Mouse (Mus musculus) G1E (cell line): Measurements from ENCODE around the gene Gm5678. TPM values are rescaled to one million over a fixed set of nuclear protein-coding genes. Genes with fewer than 3 reads are reported as not detected.

Experiments
- ATAC-seq: 2 replicates; pipeline ENCODE4 v1.8.0; 2016; ENCODE audit warnings: mild to moderate bottlenecking; ENCODE audit not compliant: insufficient number of reproducible peaks, poor library complexity, low FRiP score, severe bottlenecking; ENCODE audit errors: extremely low read depth
- DNase-seq: peaks from one replicate; pipeline ENCODE4 v3.0.0; 2012; ENCODE audit warnings: low spot score
- H3K27me3 ChIP-seq: 2 replicates; pipeline ENCODE4 v1.6.1; 2012; ENCODE audit warnings: mild to moderate bottlenecking, low read length, inconsistent platforms; ENCODE audit not compliant: insufficient read depth
- H3K36me3 ChIP-seq: replicated peaks from 2 replicates; pipeline ENCODE3; 2012; ENCODE audit warnings: mild to moderate bottlenecking, inconsistent platforms
- H3K4me1 ChIP-seq: 2 replicates; pipeline ENCODE4 v1.6.1; 2012; ENCODE audit warnings: low read depth, low read length, inconsistent platforms, mixed read lengths; ENCODE audit not compliant: insufficient read depth
- H3K4me3 ChIP-seq: 2 replicates; pipeline ENCODE4 v1.5.1; 2012; ENCODE audit warnings: low read depth, mild to moderate bottlenecking, inconsistent platforms, low read length, moderate library complexity, mixed read lengths
- H3K9me3 ChIP-seq: replicated peaks from 2 replicates; pipeline ENCODE4 v1.6.1; 2012; ENCODE audit warnings: inconsistent platforms
- CTCF ChIP-seq: IDR thresholded peaks from 2 replicates; pipeline ENCODE4 v1.5.1; 2012; ENCODE audit warnings: low read depth, low read length, inconsistent platforms, mixed read lengths
- GATA1 ChIP-seq: IDR thresholded peaks from 2 replicates; pipeline ENCODE4 v1.6.1; 2012; ENCODE audit warnings: borderline replicate concordance, low read length, inconsistent platforms, mixed read lengths
- GATA2 ChIP-seq: IDR thresholded peaks from 2 replicates; pipeline ENCODE4 v1.6.1; 2012; ENCODE audit warnings: low read depth, low read length, inconsistent platforms, borderline replicate concordance
- POLR2AphosphoS5 ChIP-seq: IDR thresholded peaks from 2 replicates; pipeline ENCODE4 v1.6.1; 2012; ENCODE audit warnings: low read depth, low read length, inconsistent platforms; ENCODE audit not compliant: insufficient replicate concordance
- TAL1 ChIP-seq: conservative IDR thresholded peaks from 2 replicates; pipeline ENCODE4 v1.6.1; 2012; ENCODE audit warnings: low read depth, low read length, inconsistent platforms, mixed read lengths
- polyA plus RNA-seq: library from polyadenylated mRNA; stranded (reverse); fragments of >175 nt; gene quantifications from 2 replicates; pipeline ENCODE4 v1.2.3, GENCODE M21; 2012
- total RNA-seq, 2 experiments: library from RNA; stranded (forward) in 1 of 2; stranded (reverse) in 1 of 2; fragments of 200-1000 nt in 1 of 2; fragments of >200 nt in 1 of 2; fragmentation: Nextera tagmentation in 1 of 2; gene quantifications; 2 replicates each; pipeline ENCODE4 v1.2.3; 2014 to 2017

Gene Gm5678
- total and polyA plus RNA-seq, 3 experiments = 1.3 TPM; not detected in 2

DNA sequence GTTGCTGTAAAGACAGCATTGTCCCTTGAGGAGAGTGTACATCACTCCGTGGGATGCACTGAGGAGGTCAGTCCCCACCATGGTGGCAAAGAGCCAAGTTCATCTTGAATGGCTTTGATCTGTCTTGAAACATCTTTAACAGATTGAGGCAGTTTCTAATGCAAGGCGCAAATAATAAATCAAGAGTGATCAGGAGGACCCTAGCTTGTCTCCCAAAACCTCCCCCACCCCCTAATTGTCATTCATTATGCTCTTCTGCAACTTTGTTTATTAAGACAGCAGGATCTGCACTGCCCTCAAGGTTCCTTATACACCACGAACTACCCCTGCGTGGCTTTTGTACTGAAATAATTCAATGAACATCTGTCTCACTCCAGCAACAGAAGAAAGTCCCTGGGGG lies 22.3 kb upstream of the Gm5678 start, which contains the start of gene Cbr1:
Cbr1 (plus strand) TSS at position 301 of the 400 bp plus-strand sequence.
- no peak for TF ChIP-seq GATA1
- TF ChIP-seq GATA2 = no peak
- TF ChIP-seq TAL1 = no peak
- TF ChIP-seq POLR2AphosphoS5 = no peak
- no peak for TF ChIP-seq CTCF
- no peak for ATAC-seq
- peak within 1 kb of the TSS; percentile 97; the same call in 1 of the 2 replicates for H3K4me3 ChIP-seq

GRCm38 (mm10) chr16:93606146-93606545 lies 21.8 kb upstream of the Gm5678 start:
- ATAC-seq = no peak
- H3K27me3 ChIP-seq = peaks cover 4% of the 10 kb centered on the region
- no peak for DNase-seq

More for the DNA sequence above, 22.3 kb upstream of the Gm5678 start, which contains the start of gene Cbr1:
- Histone ChIP-seq H3K4me1 (peaks cover 50% of the 10 kb centered on the region), H3K9me3 (no peaks in the 10 kb centered on the region), H3K27me3 (peaks cover 4% of the 10 kb centered on the region), H3K36me3 (peaks cover 17% of the 10 kb centered on the region)
- no peak for DNase-seq

GRCm38 (mm10) chr16:93607669-93608101 lies 20.2 kb upstream of the Gm5678 start:
- peak overlapping the region; percentile 83 for H3K4me3 ChIP-seq
- H3K27me3 ChIP-seq = peaks cover 4% of the 10 kb centered on the region
- peaks cover 46% of the 10 kb centered on the region for H3K4me1 ChIP-seq
- no peaks in the 10 kb centered on the region for H3K9me3 ChIP-seq
- ATAC-seq = peak; percentile 38; the same call in 1 of the 2 replicates
- no peak for TF ChIP-seq GATA2
- no peak for TF ChIP-seq GATA1
- no peak for TF ChIP-seq POLR2AphosphoS5
- TF ChIP-seq TAL1 = no peak
- peaks cover 14% of the 10 kb centered on the region for H3K36me3 ChIP-seq
- DNase-seq = peak; percentile 78

More at GRCm38 (mm10) chr16:93606146-93606545, 21.8 kb upstream of the Gm5678 start:
- H3K4me1 ChIP-seq = peaks cover 50% of the 10 kb centered on the region
- no peaks in the 10 kb centered on the region for H3K9me3 ChIP-seq
- H3K4me3 ChIP-seq = no peak overlapping the region
- H3K36me3 ChIP-seq = peaks cover 15% of the 10 kb centered on the region
- TF ChIP-seq GATA2 (no peak), GATA1 (no peak), TAL1 (no peak), POLR2AphosphoS5 (no peak), CTCF (no peak)

DNA sequence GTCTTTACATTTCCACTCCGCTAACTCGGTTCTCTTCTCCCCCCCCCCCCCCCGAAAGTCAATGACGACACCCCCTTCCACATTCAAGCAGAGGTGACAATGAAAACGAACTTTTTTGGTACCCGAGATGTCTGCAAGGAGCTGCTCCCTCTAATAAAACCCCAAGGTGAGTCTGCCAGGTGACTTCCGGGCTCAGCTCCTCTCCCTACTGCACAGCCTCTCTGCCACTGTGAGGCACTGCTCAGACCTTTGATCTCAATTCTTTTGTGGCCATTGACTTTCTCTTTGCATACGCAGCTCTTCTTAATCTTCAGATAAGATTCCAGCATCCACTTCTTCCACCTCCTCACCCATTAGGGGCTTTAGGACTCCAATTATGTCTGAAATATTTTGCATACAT lies 19.2 kb upstream of the Gm5678 start:
- DNase-seq (no peak), ATAC-seq (no peak)
- peaks cover 36% of the 10 kb centered on the region for H3K4me1 ChIP-seq
- H3K27me3 ChIP-seq = peaks cover 4% of the 10 kb centered on the region
- no peaks in the 10 kb centered on the region for H3K9me3 ChIP-seq
- TF ChIP-seq GATA2 (no peak), POLR2AphosphoS5 (no peak), CTCF (no peak), TAL1 (no peak), GATA1 (no peak)
- H3K4me3 ChIP-seq = no peak overlapping the region
- H3K36me3 ChIP-seq = peaks cover 14% of the 10 kb centered on the region

- Histone ChIP-seq H3K36me3 (peaks cover 14% of the 10 kb centered on the region), H3K4me1 (peaks cover 26% of the 10 kb centered on the region), H3K27me3 (peaks cover 4% of the 10 kb centered on the region), H3K4me3 (no peak overlapping the region), H3K9me3 (no peaks in the 10 kb centered on the region)
- DNase-seq (no peak), ATAC-seq (no peak)
- TF ChIP-seq POLR2AphosphoS5 = no peak
- no peak for TF ChIP-seq GATA2
- TF ChIP-seq CTCF = no peak
- no peak for TF ChIP-seq GATA1
Measured at GRCm38 (mm10) chr16:93609796-93610195, 18.1 kb upstream of the Gm5678 start.

DNA sequence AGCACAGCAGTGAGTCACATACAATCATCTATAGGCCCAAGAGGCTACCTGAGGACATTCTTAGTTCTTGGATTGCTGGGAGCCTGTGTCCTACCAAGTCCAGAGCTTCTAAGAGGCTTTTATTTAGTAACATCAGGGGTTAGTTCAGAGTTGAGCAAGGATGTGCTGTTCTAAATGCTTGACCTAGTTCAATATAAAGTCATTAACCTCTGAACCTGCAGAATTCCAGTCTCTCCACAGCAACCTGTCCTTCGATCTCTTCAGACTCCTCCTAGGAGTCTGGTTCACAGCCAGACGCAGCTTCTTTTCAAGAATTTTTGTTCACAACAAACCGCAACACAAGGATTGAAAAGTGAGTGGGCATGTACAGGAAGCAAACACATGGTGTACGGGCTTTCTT lies 16.9 kb upstream of the Gm5678 start:
- DNase-seq (no peak), ATAC-seq (no peak)
- H3K9me3 ChIP-seq = no peaks in the 10 kb centered on the region
- TF ChIP-seq POLR2AphosphoS5 = no peak
- TF ChIP-seq CTCF = no peak
- TF ChIP-seq TAL1 = no peak
- TF ChIP-seq GATA2 = no peak
- TF ChIP-seq GATA1 = no peak
- peaks cover 21% of the 10 kb centered on the region for H3K4me1 ChIP-seq
- H3K36me3 ChIP-seq = peaks cover 14% of the 10 kb centered on the region
- H3K4me3 ChIP-seq = no peak overlapping the region
- H3K27me3 ChIP-seq = peaks cover 3% of the 10 kb centered on the region
